Mouse (Mus musculus) neural tube, embryonic 10.5 days (tissue): ENCODE data around the gene Arid3a.

Experiments
- DNase-seq: peaks from one replicate; pipeline ENCODE4 v3.0.0-alpha.2; 2017; ENCODE audit warnings: low spot score; ENCODE audit errors: extremely low spot score

The Arid3a gene

DNA sequence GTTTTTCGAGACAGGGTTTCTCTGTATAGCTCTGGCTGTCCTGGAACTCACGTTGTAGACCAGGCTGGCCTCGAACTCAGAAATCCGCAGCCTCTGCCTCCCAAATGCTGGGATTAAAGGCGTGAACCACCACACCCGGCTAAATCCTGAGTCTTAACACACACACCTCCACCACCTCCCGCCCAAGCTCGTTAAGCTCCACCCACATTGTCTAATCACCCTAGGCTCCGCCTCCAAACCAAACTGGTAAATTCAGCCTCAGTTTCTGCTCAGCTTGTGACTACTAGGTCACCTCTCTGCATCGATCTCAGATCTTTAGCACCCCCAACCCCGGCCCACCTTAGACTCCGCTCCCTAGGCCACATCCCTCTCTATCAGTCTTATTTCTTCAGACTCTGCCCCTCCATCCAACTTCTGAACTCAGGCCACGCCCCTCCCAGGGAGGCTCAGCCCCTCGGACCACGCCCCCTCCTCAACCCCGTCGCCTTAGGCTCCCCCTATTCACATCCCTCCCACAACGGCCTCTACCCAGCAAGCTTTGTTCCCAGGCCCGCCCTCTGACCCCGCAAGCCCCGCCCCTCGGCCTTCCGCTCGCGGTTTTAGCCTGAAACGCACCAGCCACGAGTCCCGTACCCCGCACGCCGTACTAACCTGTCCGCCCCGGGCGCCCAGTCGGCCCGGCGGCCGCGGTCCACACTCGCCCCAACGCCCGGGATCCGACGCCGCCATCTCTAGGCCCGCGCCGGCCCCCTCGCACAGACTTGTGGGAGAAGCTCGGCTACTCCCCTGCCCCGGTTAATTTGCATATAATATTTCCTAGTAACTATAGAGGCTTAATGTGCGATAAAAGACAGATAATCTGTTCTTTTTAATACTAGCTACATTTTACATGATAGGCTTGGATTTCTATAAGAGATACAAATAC lies 18.4 kb upstream of the Arid3a start, which contains the start of gene Med16:
Med16 (minus strand) TSS at position 757 of the 925 bp plus-strand sequence.
- peak; percentile 97 for DNase-seq

GRCm38 (mm10) chr10:79909092-79909922 lies 17.5 kb upstream of the Arid3a start:
- DNase-seq: peak; percentile 59

- no peak for DNase-seq
Measured at GRCm38 (mm10) chr10:79910556-79910955, 16.3 kb upstream of the Arid3a start, which contains the start of gene Gm26602. Gene Gm26602, plus strand, starts transcription at chr10:79910856.

- no peak for DNase-seq
Measured at GRCm38 (mm10) chr10:79912412-79912811, 14.4 kb upstream of the Arid3a start.

GRCm38 (mm10) chr10:79914131-79914947 lies 12.5 kb upstream of the Arid3a start:
- no peak for DNase-seq

DNA sequence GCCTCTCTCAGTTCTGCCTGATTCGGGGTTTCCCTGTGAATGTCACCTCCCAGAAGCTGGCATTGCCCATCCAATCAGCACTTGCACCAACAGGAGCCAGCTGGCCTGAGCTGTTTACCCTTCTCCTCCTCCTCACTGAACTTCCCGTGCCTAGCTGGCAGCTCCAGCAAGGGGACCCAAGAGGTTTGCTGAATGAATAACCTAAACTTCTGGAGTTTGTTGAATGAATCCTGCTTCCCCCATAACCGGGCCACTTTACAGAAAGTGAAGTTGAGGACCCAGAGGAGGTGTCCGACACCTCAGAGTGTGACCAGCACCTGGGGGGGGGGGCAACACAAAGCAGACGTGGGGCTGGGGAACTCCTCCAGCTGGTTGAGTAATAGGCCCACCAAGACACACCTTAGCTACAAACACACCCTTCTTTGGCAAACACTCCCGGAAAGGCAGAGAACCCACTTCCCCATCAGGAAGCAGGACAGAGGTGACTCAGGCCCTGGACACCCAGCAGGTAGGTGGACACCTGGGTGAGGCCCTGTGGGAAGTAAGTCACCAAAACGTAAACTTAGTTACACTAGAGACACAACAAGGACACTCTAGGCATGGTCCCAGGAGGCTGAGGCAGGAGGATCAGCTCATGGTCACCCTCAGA lies 11.8 kb upstream of the Arid3a start:
- DNase-seq: no peak

GRCm38 (mm10) chr10:79916081-79916480 lies 10.8 kb upstream of the Arid3a start:
- DNase-seq: no peak

DNA sequence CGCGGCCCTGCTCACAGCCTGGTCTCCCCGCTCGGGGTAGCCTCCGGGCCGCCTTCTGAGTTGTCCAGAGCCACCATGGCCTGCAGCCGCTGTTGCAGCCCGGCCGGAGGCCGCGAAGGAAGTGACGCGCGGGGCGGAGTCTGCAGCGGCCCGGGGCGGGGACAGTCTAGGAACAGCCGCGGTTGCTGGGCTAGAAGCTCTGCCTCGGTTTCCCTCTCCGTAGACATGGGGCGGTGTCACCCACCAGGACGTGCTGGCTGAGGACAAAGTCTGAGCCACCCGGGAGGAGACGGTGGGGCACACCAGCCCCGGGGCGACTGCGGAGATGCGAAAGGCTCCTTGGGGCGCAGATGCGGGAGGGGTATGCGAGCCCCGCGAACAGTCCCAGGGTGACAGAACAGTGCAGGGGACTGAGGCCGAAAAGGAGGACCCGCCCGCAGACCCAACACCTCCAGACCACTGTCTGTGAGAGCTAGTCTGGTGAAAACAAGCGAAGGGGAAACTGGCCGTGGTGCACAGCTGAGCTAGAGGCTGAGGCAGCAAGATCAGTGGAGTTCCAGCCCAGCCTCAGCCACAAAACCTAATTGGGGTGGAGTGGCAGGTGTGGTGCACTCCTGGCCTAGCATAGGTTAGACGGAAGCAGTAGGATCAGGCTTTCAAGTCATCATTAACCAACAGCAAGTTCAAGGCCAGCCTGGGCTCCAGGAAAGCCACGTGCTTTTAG lies 9.9 kb upstream of the Arid3a start, which contains the start of gene Kiss1r:
Kiss1r (plus strand) TSS at position 164 of the 724 bp plus-strand sequence.
- peak; percentile 90 for DNase-seq

- no peak for DNase-seq
Measured at GRCm38 (mm10) chr10:79917532-79918100, 9.2 kb upstream of the Arid3a start.

DNA sequence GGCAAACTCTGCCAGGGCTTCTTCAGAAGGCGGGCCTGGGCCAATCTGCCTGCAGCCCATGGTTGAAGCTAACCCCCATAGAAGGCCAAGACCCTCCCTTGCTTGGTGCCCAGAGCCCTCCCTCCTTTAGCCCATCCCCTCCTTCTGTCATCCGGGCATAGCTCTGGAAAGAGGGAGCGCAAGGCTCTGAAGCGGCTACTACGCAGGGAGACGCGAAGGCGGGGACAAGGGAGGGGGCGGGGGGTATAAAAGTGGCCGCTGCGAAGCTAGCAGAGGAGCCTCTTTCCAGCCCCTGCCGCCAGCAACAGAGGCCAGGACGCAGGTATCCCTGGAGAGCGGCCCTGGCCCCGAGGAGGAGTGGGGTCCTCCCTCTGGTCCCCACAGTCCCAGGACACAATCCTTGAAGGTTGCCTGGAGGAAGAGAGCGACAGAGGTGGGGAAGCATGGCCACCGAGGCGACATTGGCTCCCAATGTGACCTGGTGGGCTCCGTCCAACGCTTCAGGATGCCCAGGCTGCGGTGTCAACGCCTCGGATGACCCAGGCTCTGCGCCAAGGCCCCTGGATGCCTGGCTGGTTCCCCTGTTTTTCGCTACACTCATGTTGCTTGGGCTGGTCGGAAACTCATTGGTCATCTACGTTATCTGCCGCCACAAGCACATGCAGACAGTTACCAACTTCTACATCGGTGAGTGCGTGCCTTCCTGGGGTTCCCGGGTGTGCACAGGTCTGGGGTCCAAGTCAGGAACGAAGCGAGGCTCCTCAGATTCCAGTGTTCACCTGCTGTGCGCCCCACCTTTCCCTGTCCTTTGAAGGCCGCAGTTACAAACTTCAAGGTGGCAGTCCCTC lies 8.4 kb upstream of the Arid3a start:
- no peak for DNase-seq

DNA sequence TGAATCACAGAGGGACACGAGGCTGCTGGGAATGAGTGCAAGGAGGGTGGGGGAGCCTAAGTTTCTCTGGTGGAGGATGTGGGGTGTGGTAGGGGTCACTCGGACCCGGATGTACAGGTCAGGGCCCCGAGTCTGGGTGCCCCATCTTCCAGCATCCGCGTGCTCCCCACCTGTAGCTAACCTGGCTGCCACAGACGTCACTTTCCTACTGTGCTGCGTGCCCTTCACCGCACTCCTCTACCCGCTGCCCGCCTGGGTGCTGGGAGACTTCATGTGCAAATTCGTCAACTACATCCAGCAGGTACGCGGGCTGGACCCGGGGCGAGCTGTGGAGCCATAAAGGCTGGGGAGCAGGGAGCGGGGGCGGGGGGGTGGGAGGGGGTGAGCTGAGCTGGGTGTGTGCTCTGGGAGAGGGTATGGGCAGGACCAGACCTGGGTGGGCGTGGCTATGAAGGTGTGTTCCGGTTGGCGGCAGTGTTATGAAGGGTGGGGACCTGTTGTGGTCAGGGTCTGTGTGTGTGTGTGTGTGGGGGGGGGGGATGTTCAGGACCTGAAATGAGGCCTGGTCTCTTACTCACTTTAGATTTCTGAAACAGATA lies 7.5 kb upstream of the Arid3a start:
- DNase-seq: no peak

DNA sequence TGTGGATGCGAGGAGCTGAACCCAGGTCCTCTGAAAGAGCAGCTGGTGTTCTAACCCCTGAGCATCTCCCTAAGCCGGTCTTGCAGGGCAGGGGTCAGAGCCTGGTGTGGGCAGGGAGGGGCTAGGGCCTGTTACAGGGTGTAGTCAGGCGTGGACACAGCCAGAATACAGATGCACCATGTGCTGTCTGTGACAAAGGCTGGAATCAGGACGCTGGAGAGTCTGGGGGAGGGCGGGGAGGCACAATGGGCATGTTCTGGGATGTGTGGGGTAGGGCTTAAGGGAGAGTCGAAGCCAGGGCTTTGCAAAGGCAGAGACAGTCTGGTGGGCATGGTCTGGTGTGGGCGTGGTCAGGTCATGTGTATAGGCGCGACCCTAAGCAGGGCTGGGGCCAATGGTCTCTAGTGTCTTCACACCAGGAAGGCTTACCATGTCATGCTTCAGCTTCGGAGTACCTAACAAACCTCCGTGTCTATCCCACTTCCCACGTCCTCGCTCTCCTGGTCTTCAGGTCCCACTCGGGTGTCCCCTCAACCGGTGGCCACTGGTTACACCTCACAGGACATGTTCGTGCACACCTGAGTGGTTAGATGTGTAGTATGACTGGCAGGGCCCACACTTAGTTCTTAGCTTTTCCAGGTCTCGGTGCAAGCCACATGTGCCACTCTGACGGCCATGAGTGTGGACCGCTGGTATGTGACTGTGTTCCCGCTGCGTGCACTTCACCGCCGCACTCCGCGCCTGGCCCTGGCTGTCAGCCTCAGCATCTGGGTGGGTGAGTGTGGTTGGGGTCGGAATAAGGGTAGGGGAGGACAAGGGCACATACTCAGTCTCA lies 6.6 kb upstream of the Arid3a start:
- DNase-seq: no peak

DNA sequence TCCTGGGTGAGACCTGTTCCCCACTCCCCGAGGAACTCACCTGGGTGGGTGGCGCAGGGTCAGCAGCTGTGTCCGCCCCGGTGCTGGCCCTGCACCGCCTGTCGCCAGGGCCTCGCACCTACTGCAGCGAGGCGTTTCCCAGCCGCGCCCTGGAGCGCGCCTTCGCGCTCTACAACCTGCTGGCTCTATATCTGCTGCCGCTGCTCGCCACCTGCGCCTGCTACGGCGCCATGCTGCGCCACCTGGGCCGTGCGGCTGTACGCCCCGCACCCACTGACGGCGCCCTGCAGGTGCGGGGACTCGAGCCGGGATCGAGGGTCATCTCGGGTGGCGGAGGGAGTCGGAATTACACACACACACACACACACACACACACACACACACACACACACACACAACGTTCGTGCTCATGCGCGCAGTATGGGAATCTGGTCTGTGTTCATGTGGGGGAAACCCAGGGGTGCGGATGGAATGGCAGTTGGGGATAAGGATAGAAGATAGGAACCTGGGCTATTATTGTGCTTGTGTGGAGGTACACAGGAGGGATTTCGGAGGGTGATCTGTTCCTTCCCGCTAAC lies 5.8 kb upstream of the Arid3a start, which contains the start of gene R3hdm4:
R3hdm4 (minus strand) TSS at position 251 of the 578 bp plus-strand sequence.
- DNase-seq: no peak

- DNase-seq: no peak
Measured at GRCm38 (mm10) chr10:79921572-79921971, 5.3 kb upstream of the Arid3a start.

- DNase-seq: peak; percentile 94
Measured at GRCm38 (mm10) chr10:79924998-79925784, 1.7 kb upstream of the Arid3a start.
